Mouse (Mus musculus) heart, embryonic 15.5 days (tissue): ENCODE measurements around the gene Ergic2. TPM values are rescaled to one million over a fixed set of nuclear protein-coding genes. Genes with fewer than 3 reads are reported as not detected.

Source experiments
- ATAC-seq: fragments of 200-750 bp; cut with Nextera tagmentation; replicated peaks from 2 replicates; pipeline ENCODE4 v1.8.0; 2017; ENCODE audit warnings: low read depth, moderate TSS enrichment; ENCODE audit not compliant: insufficient number of reproducible peaks, insufficient read depth, low FRiP score
- H3K27ac ChIP-seq: fragments of 300-500 bp; sonication (generic); 2 replicates; pipeline ENCODE4 v1.5.1; 2015; ENCODE audit warnings: mild to moderate bottlenecking, inconsistent platforms
- H3K27me3 ChIP-seq: fragments of 300-500 bp; sonication (generic); 2 replicates; pipeline ENCODE4 v1.6.1; 2015; ENCODE audit warnings: inconsistent platforms
- H3K36me3 ChIP-seq: fragments of 300-500 bp; sonication (generic); 2 replicates; pipeline ENCODE4 v1.6.1; 2015; ENCODE audit warnings: mild to moderate bottlenecking, inconsistent platforms
- H3K4me1 ChIP-seq: fragments of 300-500 bp; sonication (generic); replicated peaks from 2 replicates; pipeline ENCODE4 v1.6.1; 2015; ENCODE audit warnings: inconsistent platforms
- H3K4me2 ChIP-seq: fragments of 300-500 bp; sonication (generic); 2 replicates; pipeline ENCODE4 v1.6.1; 2015; ENCODE audit warnings: inconsistent platforms, mild to moderate bottlenecking, moderate library complexity
- H3K4me3 ChIP-seq: fragments of 300-500 bp; sonication (generic); 2 replicates; pipeline ENCODE4 v1.5.1; 2015; ENCODE audit warnings: mild to moderate bottlenecking, inconsistent platforms
- H3K9ac ChIP-seq: fragments of 300-500 bp; sonication (generic); 2 replicates; pipeline ENCODE4 v1.6.1; 2015; ENCODE audit warnings: mild to moderate bottlenecking, inconsistent platforms
- H3K9me3 ChIP-seq: fragments of 300-500 bp; sonication (generic); replicated peaks from 2 replicates; pipeline ENCODE4 v1.6.1; 2016; ENCODE audit warnings: inconsistent platforms
- WGBS: fragments of 180-500 bp; shearing (Covaris S2); methylation state at CpG from one replicate; pipeline ENCODE4 v1.1.7; 2015; ENCODE audit warnings: mixed read lengths; 5-methylcytosine and 5-hydroxymethylcytosine counted together
- polyA plus RNA-seq: library from polyadenylated mRNA; unstranded; fragments of >200 nt; fragmentation: Nextera tagmentation; extraction: Ambion mirVana; gene quantifications from 2 replicates; pipeline ENCODE4 v1.2.1, GENCODE M21; 2015

Ergic2 gene
- polyA plus RNA-seq: 144 and 145 TPM in 2 replicates

DNA sequence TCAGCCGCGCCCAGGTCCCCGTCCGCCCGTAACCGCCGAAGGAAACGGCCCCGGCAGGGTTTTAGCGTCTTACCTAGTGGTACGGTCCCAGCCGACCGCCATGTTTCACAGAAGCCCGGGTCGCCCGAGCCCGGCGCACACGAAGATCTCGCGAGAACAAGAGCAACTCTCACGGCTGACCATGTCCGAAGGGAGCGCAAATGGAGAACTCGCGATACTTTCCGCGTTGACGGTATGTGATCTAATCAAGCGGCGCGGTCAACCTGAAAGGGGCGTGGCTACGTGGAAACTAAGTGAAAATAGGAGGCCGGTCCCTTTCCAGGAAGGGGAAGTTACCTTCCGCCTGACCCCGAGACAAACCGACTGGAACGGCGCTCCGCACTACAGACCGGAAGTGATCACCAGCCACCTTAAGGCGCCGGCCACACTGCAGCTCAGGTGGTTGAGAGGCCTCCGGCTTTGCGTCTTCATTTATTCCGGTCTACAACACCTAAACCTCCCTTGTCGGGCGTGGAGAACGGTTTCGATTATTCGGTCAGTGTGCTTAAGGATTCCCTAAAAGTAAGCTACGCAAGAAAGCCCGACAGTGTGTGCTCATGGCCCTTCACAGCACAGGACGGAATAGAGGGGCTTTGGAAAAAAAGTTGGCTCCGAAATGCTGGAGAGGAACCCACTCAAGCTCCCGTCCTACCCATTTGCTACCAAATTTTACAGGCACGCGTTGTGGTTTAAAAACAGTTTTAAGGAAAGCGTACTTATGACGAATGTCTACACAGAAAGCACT lies at the start of gene Ergic2:
Gene Ergic2 (minus strand): TSS at position 478 of the 784 bp plus-strand sequence.
- ATAC-seq: peak; percentile 96
- under 1% methylated on average over 61 of the region's 61 CpGs for WGBS

DNA sequence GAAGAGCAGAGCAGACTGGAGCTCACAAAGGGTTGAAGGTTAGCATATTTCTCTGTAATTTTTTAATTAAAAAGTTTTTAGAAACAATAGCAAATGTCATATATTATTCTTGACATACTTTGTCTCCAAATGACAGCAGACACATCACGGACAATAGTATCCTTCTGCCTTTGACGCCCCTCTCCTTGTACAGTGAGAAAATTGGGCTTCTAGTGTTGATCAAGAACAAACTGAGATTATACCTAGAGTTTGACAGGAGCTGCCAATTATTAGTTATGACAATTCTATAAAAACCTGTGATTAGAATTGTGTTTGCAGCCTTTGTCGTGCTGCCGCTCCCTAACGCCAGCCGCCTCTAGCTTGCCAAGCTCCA lies 48.5 kb upstream of the Ergic2 start:
- no peak for ATAC-seq
- WGBS: 94% methylated on average over 6 of the region's 6 CpGs
- H3K9ac ChIP-seq: no peak overlapping the region
- H3K27me3 ChIP-seq: no peaks in the 10 kb centered on the region
- H3K4me3 ChIP-seq: no peak overlapping the region
- no peaks in the 10 kb centered on the region for H3K36me3 ChIP-seq
- 0 out of 2 replicates have a peak, but pooled peaks cover 2% of the 10 kb centered on the region for H3K4me1 ChIP-seq
- no peaks in the 10 kb centered on the region for H3K9me3 ChIP-seq
- no peak overlapping the region for H3K27ac ChIP-seq
- H3K4me2 ChIP-seq: no peak overlapping the region

More for the DNA sequence above, at the start of gene Ergic2:
- Histone ChIP-seq H3K4me1 (peaks cover 29% of the 10 kb centered on the region), H3K27me3 (no peaks in the 10 kb centered on the region), H3K36me3 (no peaks in the 10 kb centered on the region), H3K9ac (peak within 1 kb of the TSS; percentile 84), H3K4me3 (peak within 1 kb of the TSS; percentile 68), H3K4me2 (peak within 1 kb of the TSS; percentile 73), H3K27ac (peak within 1 kb of the TSS; percentile 88), H3K9me3 (no peaks in the 10 kb centered on the region)

DNA sequence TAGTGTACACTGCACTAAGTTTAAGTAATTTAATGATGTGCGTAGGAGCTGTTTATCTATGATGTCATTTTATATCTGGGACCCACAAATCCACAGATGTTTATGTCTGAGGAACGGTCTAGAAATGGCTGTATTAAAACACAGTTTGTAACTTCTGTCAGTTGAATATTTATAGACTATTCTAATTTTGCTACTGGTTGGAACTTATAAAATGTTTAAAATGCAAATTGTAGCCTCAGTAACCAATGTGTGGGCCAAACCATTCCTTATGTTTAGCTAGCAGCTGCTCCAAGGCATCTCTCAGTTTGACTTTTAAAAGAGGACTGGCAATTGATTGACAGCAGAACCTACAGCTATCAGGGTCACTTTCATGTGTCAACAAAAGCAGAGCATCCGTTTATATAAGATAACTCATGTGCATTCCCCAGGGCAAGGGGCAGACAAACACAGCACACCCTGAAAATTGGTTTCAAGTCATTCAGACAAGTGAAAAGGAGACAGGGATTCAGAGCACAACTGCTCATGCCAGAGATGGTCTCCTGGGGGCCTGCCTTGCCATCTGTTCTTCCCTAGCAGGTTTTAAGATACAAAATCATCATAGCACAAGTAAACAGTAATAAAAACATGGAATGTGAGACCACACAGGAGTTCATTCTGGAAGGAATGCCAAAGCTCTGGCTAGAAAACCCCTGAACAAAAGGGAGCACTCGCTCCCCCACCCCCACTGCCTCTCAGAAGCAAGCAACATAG lies 48.0 kb upstream of the Ergic2 start:
- Histone ChIP-seq H3K4me1 (0 out of 2 replicates have a peak, but pooled peaks cover 2% of the 10 kb centered on the region), H3K4me3 (no peak overlapping the region), H3K9ac (no peak overlapping the region), H3K27ac (no peak overlapping the region), H3K27me3 (no peaks in the 10 kb centered on the region), H3K9me3 (no peaks in the 10 kb centered on the region), H3K4me2 (no peak overlapping the region), H3K36me3 (no peaks in the 10 kb centered on the region)
- no peak for ATAC-seq
- 61% methylated on average over 4 of the region's 4 CpGs for WGBS

DNA sequence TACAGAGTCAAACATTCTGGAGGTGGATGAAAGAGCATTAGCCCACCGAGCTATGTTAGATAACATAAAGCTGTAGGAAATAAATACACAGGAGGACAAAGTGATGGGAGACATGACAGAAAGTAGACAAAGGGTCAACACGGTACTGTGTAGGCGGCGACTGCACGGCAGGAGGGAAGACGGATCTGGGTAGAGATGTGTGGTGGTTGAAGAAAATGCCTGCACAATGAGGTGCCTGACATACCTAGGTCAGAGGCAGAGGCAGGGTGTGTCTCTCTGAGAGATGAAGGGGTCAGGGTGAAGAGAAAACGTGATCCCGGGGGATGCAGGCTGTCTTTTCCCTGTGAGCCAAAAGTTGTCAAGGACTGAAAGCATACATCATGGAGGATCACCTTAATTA lies 46.9 kb upstream of the Ergic2 start:
- 72% methylated on average over 8 of the region's 8 CpGs for WGBS
- ATAC-seq: no peak
- Histone ChIP-seq H3K4me3 (no peak overlapping the region), H3K9me3 (no peaks in the 10 kb centered on the region), H3K4me1 (0 out of 2 replicates have a peak, but pooled peaks cover 2% of the 10 kb centered on the region), H3K27ac (no peak overlapping the region), H3K4me2 (no peak overlapping the region), H3K36me3 (no peaks in the 10 kb centered on the region), H3K27me3 (no peaks in the 10 kb centered on the region), H3K9ac (no peak overlapping the region)

DNA sequence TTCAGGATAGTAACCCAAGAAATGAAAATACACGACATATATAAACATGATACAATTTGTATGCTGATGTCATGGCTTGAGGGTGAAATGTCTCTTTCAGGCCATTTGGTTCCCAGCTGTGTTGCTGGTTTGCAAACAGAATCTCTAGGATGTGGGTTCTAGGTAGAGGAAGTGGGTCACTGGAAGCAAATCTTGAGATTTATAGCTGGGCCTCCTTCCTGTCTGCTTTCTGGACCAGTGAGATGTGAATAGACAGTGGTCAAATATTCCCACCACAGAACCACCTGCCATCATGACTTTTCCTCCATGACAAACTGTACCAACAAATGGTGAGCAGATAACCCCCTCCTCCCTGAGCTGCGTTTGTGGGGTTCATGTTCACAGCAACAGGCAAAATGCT lies 45.6 kb upstream of the Ergic2 start:
- Histone ChIP-seq H3K9ac (no peak overlapping the region), H3K4me1 (peaks cover 2% of the 10 kb centered on the region; the same call in 1 of the 2 replicates), H3K27me3 (no peaks in the 10 kb centered on the region), H3K9me3 (no peaks in the 10 kb centered on the region), H3K4me2 (no peak overlapping the region), H3K27ac (no peak overlapping the region), H3K4me3 (no peak overlapping the region), H3K36me3 (no peaks in the 10 kb centered on the region)
- ATAC-seq: no peak
- WGBS: 86% methylated on average over 2 of the region's 2 CpGs

DNA sequence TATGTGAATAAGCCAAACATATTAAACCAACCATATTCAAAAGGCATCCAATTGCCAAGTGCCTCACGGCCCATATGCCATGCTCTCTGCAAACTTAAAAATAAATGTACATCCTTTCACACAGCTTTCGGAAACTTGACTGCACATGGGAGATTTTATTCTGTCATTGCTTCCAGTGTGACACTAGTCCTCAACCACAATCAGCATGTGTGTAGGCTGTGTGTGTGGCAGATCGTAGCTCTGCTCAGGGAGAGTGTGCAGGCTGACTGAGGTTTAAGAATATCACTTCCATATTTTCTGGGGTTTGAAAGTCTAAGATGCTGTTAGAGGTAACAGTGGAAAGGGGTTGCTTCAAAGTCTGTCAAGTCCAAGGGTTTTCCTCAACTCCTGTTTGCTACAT lies 43.9 kb upstream of the Ergic2 start:
- 85% methylated on average over 3 of the region's 3 CpGs for WGBS
- no peaks in the 10 kb centered on the region for H3K27me3 ChIP-seq
- H3K4me3 ChIP-seq: no peak overlapping the region

DNA sequence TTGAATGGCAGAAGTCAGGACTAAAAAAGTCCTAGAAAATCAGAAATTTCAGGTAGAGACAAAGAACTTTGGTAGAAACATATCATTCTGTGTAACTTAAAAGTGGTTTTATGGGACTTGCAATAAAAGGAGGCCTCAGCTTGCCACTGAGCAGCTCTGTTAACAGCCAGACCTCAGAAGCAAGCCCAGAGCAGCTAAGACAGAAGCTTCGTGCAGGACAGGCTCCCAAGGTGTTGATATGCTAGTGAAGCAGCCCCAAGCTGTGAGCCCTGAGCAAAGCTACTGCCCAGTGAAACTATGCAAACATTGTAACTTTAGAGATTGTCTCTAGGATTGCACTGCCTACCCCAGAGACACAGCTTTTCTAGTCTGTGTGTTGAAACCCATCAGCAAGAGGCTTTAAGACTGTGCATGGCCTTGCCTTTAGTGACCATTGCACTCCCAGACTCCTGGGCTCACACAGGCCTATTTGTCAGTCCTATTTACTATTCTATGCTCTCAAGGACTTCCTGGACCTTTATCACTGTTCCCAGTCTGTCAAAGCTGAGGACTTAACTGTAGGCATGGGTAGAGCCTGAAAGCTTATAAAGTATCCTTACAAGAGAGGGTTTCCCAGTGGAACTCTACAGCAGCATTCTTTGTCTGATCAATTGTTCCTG lies 43.4 kb upstream of the Ergic2 start:
- H3K27ac ChIP-seq: no peak overlapping the region

More for the DNA sequence above, 43.9 kb upstream of the Ergic2 start:
- no peak for ATAC-seq
- H3K4me2 ChIP-seq: no peak overlapping the region
- H3K27ac ChIP-seq: no peak overlapping the region
- no peak overlapping the region for H3K9ac ChIP-seq
- peaks cover 2% of the 10 kb centered on the region; the same call in 1 of the 2 replicates for H3K4me1 ChIP-seq
- no peaks in the 10 kb centered on the region for H3K9me3 ChIP-seq
- H3K36me3 ChIP-seq: no peaks in the 10 kb centered on the region

DNA sequence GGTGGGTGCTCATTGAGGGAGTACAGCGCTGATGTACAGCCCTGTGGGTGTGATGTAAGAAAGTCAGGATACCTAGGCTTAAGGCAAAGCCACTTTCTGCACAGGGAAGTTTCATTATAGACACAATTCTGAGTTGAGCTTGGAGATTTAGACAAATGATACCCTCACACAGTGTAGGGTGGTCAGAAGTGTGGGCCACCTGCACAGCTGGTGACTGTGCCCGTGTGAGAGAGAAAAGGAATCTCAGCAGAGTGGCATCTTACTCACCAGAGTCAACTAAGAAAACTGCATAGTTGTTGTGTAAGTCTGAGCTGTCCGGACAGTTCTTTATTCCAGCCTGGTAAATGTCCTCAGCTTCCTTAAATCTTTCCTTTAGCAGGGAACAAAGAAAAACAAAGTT lies 37.0 kb upstream of the Ergic2 start:
- no peaks in the 10 kb centered on the region; the same call in 1 of the 2 replicates for H3K4me1 ChIP-seq
- H3K9ac ChIP-seq: no peak overlapping the region
- no peak overlapping the region for H3K4me2 ChIP-seq
- H3K27me3 ChIP-seq: no peaks in the 10 kb centered on the region
- no peak overlapping the region for H3K27ac ChIP-seq
- WGBS: 73% methylated on average over 3 of the region's 3 CpGs
- no peak overlapping the region for H3K4me3 ChIP-seq
- H3K36me3 ChIP-seq: peaks cover 3% of the 10 kb centered on the region; the same call in 1 of the 2 replicates
- H3K9me3 ChIP-seq: no peaks in the 10 kb centered on the region
- ATAC-seq: no peak; the same call in 1 of the 2 replicates

More for the DNA sequence above, 43.4 kb upstream of the Ergic2 start:
- no peak for ATAC-seq
- Histone ChIP-seq H3K4me1 (peaks cover 1% of the 10 kb centered on the region; the same call in 1 of the 2 replicates), H3K4me3 (no peak overlapping the region), H3K9me3 (no peaks in the 10 kb centered on the region), H3K27me3 (no peaks in the 10 kb centered on the region), H3K36me3 (no peaks in the 10 kb centered on the region), H3K9ac (no peak overlapping the region), H3K4me2 (no peak overlapping the region)
- 46% methylated on average over 1 of the region's 1 CpGs for WGBS

DNA sequence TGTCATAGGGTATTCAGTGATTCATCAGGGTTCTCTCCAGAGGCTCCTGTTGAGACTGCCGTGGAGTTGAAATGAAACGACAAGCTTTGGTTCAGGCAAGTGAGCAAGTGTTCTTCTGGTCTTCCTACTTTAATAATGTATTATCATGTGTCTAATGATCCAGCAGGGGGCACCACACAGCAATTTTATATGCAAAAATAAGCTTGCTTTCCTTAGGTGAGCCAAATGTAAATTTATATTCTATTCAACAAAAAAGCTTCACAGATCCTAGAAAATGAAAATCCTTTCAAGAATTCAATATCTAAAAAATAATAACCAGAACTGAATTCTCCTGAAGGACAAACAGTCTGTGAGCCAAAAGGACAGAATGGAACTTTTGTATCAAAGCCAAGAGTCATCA lies 36.5 kb upstream of the Ergic2 start:
- H3K4me3 ChIP-seq: no peak overlapping the region
- no peak for ATAC-seq
- no peaks in the 10 kb centered on the region; the same call in 1 of the 2 replicates for H3K4me1 ChIP-seq
- H3K9ac ChIP-seq: no peak overlapping the region
- 41% methylated on average over 2 of the region's 2 CpGs for WGBS
- H3K27me3 ChIP-seq: no peaks in the 10 kb centered on the region
- H3K9me3 ChIP-seq: no peaks in the 10 kb centered on the region
- H3K27ac ChIP-seq: no peak overlapping the region
- peaks cover 5% of the 10 kb centered on the region; the same call in 1 of the 2 replicates for H3K36me3 ChIP-seq
- no peak overlapping the region for H3K4me2 ChIP-seq

DNA sequence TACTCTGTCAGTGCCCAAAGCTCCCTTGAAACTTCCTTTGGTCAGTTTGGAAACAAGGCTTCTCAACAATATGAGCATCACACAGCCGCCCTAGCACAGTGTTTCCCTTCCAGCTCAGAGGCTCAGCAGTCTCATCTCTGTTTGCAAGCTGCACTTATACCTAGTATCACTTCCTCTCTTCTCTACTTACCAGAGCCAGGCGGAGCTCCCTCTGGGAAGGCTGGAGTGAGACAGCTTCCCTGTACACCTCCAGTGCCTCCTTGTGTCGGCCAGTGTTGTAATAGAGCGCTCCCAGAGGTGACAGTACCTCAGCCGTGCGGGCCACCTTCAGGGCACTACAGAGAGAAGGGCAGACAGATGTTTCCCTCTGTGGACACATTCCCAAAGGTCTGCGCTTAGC lies 34.4 kb upstream of the Ergic2 start:
- Histone ChIP-seq H3K27ac (no peak overlapping the region), H3K4me2 (no peak overlapping the region), H3K36me3 (peaks cover 5% of the 10 kb centered on the region; the same call in 1 of the 2 replicates), H3K4me3 (no peak overlapping the region), H3K27me3 (no peaks in the 10 kb centered on the region), H3K4me1 (no peaks in the 10 kb centered on the region), H3K9me3 (no peaks in the 10 kb centered on the region), H3K9ac (no peak overlapping the region)
- 69% methylated on average over 7 of the region's 7 CpGs for WGBS
- ATAC-seq: 0 out of 2 replicates have a peak, but pooled peaks have one; percentile 35

DNA sequence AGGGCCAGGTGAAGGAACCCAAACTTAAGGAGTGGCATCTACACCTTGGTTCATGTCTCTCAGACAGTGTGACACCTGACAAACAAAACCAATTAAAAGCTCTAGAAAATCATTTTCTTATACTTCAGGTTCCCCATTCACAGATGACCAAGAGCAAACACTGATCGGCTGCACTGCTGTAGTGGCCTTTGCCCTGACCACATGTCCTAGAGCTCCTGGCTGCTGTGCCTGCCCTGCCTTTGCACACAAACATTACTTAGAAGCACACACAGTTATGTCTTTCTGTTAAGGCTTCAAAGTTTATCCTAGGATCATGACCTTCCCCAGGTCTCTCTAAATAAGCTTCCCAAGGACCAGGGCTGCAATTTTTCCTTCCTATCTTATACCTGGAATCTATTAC lies 32.7 kb upstream of the Ergic2 start:
- Histone ChIP-seq H3K27me3 (no peaks in the 10 kb centered on the region), H3K27ac (no peak overlapping the region), H3K4me3 (no peak overlapping the region), H3K9ac (no peak overlapping the region), H3K4me1 (no peaks in the 10 kb centered on the region), H3K4me2 (no peak overlapping the region), H3K9me3 (no peaks in the 10 kb centered on the region), H3K36me3 (peaks cover 5% of the 10 kb centered on the region; the same call in 1 of the 2 replicates)
- no peak for ATAC-seq
- 81% methylated on average over 1 of the region's 1 CpGs for WGBS
